Mouse (Mus musculus): ENCODE measurements around the gene Slc6a9.

Gene Slc6a9

DNA sequence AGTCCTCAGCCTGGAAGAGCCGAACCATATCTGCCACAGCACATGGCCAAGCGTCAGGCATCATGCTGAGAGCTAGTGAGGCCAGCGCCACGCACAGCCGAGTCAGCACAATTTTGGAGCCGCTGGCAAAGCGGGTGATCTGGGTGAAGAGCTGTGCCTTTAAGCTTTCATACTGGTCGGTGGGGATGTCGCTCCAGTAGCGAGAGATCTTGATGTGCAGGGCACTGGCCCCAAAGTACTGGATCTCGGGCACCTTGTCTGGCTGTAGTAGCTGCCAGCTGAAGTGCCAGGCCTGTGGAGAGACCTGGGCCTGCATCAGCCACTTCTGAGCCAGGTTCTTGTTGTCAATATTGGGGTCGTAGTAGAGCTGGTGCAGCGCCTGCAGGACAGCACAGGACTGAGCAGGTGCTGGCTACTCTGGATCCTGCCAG is 77.8 kb downstream of the Slc6a9 start:
- no peak for DNase-seq (ENCODE audit: low read depth, low spot score)

- no peak for DNase-seq (ENCODE audit: low read depth, low spot score)
Measured at GRCm38 (mm10) chr4:117912685-117913273, 78.5 kb downstream of the Slc6a9 start.

DNA sequence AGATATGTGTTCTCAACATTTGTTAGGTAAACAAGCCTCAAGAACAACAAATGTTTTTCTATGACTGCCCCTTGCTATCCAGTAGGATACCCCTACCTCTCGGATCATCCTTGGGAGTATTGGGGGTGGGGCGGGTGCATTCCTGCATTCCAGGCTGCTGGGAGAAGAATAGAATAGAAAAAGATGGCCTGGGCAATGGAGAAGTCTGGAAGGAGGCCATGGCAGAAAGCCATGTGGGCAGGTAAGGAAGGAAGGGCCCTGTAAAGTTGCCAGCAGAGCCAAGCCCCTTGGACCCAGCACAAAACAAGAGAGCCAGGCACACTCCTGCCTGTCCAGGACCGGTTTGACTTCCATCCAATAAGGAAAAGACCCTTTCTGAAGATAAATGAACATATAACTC is 79.1 kb downstream of the Slc6a9 start:
- no peak for DNase-seq (ENCODE audit: low read depth, low spot score)

- no peak for DNase-seq (ENCODE audit: low read depth, low spot score)
Measured at GRCm38 (mm10) chr4:117914031-117914430, 79.7 kb downstream of the Slc6a9 start.

- DNase-seq (ENCODE audit: low read depth, low spot score): peak; percentile 87
Measured at GRCm38 (mm10) chr4:117914591-117915442, 80.5 kb downstream of the Slc6a9 start, which contains the start of gene Ipo13. Gene Ipo13, minus strand, starts transcription at chr4:117914999.

GRCm38 (mm10) chr4:117915489-117916105 is 81.3 kb downstream of the Slc6a9 start:
- DNase-seq (ENCODE audit: low read depth, low spot score): no peak

- no peak for DNase-seq (ENCODE audit: low read depth, low spot score)
Measured at GRCm38 (mm10) chr4:117916386-117916785, 82.1 kb downstream of the Slc6a9 start.

GRCm38 (mm10) chr4:117917402-117917801 is 83.1 kb downstream of the Slc6a9 start:
- no peak for DNase-seq (ENCODE audit: low read depth, low spot score)

- DNase-seq (ENCODE audit: low read depth, low spot score): no peak
Measured at GRCm38 (mm10) chr4:117917847-117918246, 83.5 kb downstream of the Slc6a9 start.

- no peak for DNase-seq (ENCODE audit: low read depth, low spot score)
Measured at GRCm38 (mm10) chr4:117918261-117918660, 84.0 kb downstream of the Slc6a9 start.

- no peak for DNase-seq (ENCODE audit: low read depth, low spot score)
Measured at GRCm38 (mm10) chr4:117918762-117919161, 84.5 kb downstream of the Slc6a9 start.

GRCm38 (mm10) chr4:117921358-117921757 is 87.1 kb downstream of the Slc6a9 start:
- no peak for DNase-seq (ENCODE audit: low read depth, low spot score)

DNA sequence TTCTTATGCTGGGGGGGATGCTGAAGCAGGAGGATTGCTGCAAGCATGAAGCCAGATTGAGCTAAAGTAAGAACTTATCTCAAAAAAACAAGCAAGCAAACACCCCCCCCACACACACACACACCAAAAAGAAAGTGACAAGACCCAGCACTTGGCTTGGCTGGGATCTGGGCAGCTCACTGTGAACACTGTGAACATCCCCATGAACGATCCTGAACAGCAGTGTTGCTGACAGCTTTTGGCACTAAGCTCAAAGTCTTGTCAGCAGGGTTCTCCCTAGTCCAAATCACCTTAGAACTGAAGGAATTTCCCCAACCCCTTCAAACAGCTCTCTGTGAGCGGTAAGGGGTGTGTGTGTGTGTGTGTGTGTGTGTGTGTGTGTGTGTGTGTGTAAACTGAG is 89.1 kb downstream of the Slc6a9 start:
- DNase-seq (ENCODE audit: low read depth, low spot score): no peak

Measured in retina, adult 2 months (tissue).